Mouse (Mus musculus) monocyte, adult 2 months (primary cell): Measurements from ENCODE around the gene Olfr519.

Experiments
- DNase-seq, 2 experiments: peaks; one replicate each; pipeline ENCODE4 v3.0.0; 2022; ENCODE audit warnings: low spot score in 2 of 2, low read depth in 1 of 2

Gene Olfr519

DNA sequence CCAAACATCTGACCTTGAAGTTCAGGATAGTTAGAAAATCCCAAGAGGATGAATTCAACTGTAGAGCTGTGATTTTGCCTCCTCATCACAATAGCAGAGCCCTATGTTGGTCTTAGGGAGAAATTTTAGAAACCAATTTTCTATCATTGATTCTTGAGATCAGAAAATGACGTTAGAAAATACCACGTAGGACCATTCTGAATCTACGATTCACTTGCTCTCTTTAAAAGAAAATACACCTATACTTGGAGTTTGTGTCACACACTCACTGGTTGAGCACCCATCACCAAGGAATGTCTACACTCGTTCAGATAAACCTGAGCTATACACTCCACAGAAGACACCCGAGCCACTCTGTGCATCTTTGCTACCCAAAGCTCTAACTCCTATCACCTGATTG, at the start of gene Olfr519:
Olfr519 (minus strand) TSS at position 101 of the 400 bp plus-strand sequence.
- no peak for DNase-seq

DNA sequence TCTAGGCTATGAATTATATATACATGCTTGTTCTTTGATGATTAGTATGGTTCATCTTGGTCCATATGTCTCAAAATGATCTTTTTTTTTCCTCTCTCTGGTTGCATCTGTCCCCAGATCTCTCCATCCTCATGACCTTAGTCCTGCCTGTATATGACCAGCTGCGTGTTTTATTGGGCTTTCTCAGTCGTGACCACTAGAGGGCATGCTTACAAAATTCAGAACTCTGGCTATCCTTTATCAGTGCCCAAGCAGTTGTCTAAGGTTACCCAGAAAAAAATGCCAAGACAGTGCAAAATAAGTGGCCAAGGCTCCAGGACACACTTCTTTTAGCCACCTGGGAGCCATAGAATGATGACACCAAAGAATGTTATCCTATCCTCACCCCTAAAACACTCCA, 49.8 kb upstream of the Olfr519 start:
- DNase-seq = no peak

DNA sequence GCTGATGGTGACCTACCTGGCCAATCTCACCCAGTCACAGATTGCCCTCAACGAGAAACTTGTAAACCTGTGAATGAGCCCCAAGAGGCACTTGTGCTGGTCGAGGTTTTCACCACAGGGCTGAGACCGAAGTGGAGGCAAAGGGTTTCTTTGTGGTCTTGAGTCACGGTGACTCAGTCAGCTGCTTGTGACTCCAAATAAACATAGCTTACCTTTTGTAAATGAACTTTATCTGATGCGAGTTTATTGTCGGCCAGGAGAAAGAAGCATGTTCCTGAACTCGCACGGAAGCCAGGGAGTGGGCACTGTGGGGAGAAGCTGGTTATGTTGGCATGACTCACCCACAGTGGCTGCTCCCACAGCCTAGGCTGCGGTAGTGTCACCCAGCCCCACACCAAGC, 47.2 kb upstream of the Olfr519 start:
- DNase-seq = no peak

DNA sequence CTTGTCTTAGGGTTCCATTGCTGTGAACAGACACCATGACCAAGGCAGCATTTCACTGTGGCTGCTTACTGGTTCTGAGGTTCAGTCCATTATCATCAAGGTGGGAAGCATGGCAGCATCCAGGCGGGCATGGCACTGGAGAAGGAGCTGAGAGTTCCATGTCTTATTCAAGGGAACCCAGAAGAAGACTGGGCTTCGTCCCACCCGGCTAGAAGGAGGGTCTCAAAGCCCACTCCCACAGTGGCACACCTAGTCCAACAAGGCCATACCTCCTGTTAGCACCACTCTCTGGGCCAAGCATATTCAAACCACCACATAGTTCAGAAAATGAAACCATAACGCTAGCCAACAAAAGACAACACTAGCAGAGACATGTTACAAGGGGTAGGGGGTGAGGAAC, 42.4 kb upstream of the Olfr519 start:
- no peak for DNase-seq

DNA sequence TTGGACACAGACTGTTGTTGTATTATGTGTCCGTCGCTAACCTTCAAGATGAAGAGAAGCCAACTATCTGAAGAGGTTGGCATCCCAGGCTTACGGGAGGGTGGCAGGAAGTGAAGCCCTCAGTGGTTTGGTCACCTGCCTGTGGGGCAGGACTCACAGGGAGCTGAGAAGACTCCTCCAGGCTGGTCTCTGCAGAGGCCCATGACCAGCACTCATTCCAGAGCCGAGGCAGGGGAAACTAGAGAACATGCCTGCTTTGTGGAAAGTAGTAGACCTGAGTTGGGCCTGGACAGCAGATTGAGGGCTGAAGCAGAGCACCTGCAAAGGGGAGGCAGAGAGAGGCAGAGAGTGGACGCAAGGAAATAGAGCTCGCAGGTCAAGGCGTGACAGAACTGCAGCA, 41.2 kb upstream of the Olfr519 start:
- no peak for DNase-seq

DNA sequence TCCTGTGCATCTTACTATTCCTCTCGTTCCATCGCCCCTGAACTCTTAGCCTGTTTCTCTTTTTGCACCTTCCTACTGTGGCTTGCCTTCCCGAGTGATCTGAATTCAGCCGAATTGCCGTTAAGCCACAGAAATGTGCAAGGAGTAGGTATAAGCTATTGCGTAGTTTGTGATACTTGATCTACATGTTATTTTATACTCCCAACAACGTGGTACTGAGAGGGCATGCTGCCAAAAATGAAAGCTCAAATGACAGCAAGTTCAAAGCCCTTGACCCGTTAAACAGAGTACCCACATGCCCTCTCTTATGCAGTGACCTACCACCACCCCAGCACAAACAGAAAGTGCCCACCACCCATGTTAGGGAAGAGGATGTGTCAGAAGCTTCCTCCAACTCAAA, 40.6 kb upstream of the Olfr519 start:
- DNase-seq = no peak

DNA sequence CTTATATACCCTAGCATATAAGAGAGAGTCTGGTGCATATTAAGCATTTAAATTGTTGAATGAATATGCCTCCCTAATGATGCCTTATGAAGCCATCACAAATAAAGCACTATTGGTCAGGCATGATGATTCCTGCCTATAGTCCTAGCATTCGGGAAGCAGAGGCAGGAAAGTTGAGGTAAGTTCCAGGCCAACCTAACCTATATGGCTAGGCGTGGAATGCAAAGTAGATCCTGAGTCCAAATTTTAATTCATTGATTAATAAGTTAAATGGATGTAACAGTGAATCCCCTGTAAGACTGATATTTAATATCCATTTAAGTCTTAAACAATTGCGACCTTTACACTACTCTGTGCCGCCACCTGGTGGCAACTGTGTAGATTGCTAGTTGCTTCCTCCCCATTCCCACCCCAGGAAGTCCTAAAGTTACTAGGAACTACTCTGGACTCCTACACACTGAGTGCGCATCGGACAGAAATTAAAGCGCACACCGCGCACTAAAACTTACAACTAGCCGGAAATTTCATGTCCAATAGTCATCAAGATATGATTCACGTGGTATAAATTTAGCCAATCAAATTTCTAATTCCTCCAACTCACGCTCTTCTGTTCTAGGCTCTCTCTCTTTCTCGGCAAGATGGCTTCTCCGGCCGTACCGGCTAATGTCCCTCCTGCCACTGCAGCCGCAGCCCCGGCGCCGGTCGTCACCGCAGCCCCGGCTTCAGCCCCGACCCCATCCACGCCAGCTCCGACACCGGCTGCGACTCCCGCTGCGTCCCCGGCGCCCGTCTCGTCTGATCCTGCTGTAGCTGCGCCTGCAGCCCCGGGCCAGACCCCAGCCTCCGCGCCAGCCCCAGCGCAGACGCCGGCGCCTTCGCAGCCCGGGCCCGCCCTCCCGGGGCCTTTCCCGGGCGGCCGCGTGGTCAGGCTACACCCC, 39.8 kb upstream of the Olfr519 start, which contains the start of gene Eif3f:
Eif3f (plus strand) TSS at position 624 of the 938 bp plus-strand sequence.
- DNase-seq = peak; percentile 80 to 88

DNA sequence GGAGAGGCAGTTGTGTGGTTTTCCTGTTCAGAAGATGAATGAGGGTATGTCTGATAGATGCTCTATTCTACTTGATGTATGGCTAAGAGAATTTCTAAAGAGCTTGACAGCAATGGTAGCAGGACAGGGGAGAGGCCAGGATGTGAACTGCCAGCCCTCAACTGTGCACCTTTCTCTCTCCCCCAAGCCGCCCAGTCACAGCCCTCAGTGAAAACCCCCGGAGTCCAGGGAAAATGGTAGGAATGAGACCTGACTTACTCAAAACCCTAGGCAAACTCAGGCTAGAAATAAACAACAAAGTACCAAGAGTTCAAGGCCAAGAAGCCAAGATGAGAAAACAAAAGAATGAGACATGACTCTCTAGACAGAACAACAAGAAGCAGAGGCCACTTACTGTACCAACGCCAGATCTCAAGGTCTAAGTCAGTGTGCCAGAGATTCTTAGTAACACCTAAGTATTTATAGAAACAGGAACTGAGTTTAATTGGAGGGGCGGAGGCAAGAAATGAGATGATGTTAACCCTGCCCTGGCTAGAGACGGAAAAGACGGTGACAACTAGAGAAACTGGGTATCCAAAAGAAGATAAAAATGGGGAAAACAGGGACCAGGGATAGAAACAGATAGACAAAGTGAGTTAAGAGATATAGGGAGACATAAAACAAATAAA, 35.6 kb upstream of the Olfr519 start, which contains the start of gene Nlrp10:
Nlrp10 (minus strand) TSS at position 453 of the 668 bp plus-strand sequence.
- no peak for DNase-seq

DNA sequence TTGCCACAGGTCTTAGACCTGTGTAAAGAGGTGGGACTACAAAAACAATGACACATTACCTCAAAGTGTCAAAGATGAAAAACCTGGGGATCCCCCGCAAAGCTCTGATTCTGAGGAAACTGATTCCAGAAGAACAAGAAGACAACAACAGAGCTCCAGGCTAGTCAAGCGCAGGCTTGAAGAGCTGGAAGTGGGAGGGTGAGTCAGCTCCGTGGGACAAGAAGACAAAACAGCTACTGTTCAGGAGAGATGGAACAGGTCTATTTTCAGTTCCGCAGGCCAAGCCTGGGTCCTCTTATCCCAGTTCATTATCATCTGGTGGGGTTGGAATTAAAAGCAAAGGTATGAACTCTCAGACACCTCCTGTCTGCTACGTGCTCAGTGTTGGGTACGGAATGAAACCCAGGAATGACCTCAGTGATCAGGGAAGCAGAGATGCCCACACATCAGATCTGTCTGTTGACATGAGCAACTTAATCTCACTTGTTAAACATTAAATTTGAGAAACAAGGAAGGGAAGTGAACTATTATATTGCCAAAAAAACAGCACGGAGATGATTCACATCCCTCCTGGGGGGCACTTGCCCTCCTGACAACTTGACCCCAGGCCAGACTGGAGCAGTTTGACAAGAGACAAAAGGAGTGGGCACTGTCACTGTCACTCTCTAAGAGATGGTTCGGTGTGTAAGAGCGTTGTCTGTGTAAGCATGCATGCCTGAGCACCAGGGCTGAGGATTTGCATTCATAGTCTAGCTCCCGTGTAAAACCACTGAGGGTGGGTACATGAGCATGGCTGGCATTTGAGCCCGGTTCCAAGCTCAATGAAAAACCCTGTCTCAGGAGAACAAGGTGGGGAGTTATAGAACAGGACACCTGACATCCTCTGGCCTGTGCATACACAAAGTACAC, 34.3 kb upstream of the Olfr519 start:
- no peak for DNase-seq

DNA sequence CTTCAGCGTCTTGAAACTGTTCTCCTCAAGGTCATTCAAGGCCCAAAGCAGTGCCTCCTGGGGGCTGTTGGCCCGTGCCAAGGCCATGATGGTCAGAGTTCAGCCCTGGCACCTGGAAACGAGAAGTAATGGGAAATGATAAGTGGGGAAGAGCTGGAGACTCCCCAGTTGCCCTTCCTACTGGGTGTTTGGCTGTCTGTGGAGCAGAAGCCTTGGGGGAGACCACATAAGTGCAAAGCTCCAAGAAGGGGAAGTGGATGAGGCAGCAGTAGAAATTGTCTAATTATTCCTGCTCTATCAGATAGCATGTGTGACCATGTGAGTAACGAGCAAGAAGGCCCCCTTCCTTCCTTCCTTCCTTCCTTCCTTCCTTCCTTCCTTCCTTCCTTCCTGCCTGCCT, 32.8 kb upstream of the Olfr519 start:
- no peak for DNase-seq

DNA sequence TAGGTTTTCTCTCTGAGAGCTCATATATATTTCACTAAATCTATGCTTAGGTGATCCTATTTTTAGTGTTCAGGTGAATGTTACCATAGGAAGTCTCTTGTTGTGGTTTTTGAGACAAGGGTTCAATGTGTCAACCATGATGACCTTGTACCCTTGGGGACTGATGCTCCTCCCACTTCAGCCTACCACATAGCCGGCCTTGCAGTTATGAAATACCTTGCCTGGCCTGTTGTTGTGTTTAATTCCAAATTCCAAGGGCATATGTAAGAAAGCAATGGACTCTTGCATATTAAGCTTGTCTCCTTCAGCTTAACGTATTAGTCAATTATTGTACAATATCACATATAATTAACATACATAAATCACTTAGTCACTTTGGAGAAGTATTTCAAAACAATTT, 9.7 kb upstream of the Olfr519 start:
- no peak for DNase-seq

DNA sequence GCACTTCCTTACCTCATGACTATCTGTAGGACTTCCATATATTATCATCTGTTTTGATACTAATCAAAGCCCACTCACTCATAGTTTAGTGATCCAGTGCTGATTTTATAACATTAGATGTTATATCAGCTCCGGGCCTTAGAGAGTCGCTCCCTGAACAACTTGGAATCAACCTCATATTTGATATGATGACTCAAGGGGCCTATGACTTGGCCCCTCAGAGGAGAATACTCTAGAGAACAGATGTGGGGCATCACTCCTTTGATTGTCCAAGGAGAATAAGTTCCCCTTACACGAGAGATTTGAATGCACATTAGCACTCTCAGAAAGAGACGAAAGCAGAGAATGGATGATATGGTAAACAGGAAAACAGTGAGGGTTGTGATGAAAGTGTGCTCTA, 9.3 kb downstream of the Olfr519 start, which contains the start of gene Olfr518:
Olfr518 (minus strand) TSS at position 101 of the 400 bp plus-strand sequence.
- DNase-seq = no peak

DNA sequence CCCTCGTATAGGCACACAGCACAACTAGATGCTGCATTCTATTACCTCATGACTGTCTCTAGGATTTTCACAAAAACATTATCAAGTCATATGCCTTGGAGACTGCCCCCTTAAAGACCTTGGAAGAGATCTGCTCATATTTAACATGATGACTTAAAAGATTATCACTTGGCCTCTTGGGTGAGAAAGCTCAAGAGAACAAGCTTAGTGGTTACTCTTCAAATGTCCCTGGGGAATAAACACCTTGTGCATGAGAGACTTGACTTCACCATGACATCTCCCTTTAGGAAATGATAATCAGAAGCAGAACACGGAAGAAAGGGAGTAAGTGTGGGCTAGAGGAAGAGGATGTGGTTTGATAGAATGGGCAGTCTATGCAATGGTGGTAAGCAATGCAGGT, 21.9 kb downstream of the Olfr519 start, which contains the start of gene Olfr517:
Olfr517 (minus strand) TSS at position 101 of the 400 bp plus-strand sequence.
- DNase-seq = no peak

DNA sequence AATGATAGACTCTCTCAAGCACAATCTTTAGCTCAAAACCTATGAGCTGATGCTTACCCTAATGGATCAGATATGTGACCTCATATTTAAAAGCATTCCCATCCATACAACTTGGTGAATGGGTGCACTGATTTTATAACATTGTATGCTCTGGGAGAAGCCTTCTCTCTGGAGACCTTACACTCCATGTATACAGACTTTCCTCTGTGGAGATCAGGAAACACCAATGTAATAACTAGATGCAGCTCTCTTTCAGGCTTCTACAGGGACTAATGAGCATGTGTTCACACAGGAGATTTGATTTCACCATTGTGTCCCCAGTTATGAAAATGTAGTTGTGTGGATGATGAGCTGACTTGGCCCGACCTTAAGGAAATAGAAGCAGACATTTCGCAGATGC, 43.8 kb downstream of the Olfr519 start, which contains the start of gene Olfr516:
Olfr516 (minus strand) TSS at position 101 of the 400 bp plus-strand sequence.
- DNase-seq = no peak
